Mouse (Mus musculus): Measurements from ENCODE around the gene Barhl1. TPM values are rescaled to one million over a fixed set of nuclear protein-coding genes. Genes with fewer than 3 reads are reported as not detected.

Gene Barhl1
- total RNA-seq, 1 experiment: 0.18 TPM

DNA sequence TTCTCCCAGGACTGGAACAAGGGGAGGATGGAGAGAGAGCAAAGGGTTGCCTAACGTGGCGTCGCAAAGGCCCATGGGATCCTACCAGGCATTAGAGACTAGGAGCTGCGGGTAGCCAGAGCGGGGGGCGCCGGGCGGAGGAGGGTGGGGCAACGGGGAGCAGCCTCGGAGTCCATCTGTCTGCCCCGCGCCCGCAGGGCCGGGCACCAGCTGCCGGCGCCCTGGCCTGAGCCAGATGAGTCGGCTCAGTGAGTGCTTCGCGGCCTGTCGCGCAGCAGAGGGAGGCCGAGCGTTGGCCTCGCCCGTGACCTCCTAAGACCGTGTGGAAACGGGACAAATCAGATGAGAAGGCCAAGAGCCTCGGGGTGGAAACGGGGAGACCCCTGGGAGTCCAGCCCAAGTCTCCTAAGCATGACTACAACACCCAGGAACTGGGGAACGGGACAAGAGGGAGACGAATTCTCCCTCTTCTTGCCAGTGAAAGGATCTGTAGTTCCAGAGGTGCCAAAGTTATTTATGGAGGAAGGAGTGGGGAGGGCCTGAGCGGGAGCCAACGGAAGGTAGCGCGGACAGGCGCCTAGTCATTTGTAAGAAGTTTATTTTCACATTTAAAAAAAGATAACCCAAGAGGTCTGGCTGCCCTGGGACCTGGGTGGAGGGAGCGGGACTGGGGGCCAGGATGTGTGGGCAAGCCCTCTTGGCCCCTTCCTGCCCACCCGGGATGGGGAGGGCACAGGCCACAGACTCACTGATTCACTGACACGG, 7.9 kb downstream of the Barhl1 start:
- Histone ChIP-seq H3K9me3 (ENCODE audit: control insufficient read depth, insufficient read depth, low read depth, low read length) (no peaks in the 10 kb centered on the region), H3K9ac (ENCODE audit: insufficient read depth, low read depth, low read length, poor library complexity, severe bottlenecking) (no peak overlapping the region), H3K4me1 (ENCODE audit: control insufficient read depth in 2 of 2, insufficient read depth in 2 of 2, low read length in 2 of 2, poor library complexity in 1 of 2) (peaks cover 0 to 4% of the 10 kb centered on the region in 2 experiments; a peak in 2 of 4 replicates), H3K36me3 (ENCODE audit: control insufficient read depth, insufficient read depth, low read length, poor library complexity, severe bottlenecking) (peaks cover 4% of the 10 kb centered on the region; the same call in 1 of the 2 replicates), H3K4me3 (ENCODE audit: insufficient read depth in 1 of 2, low read depth in 1 of 2, low read length in 2 of 2, poor library complexity in 1 of 2, severe bottlenecking in 1 of 2) (peak overlapping the region; percentile 48 to 49), H3K27ac (ENCODE audit: insufficient read depth, low read depth, low read length, poor library complexity, severe bottlenecking) (no peak overlapping the region)
- TF ChIP-seq ZC3H11A (IDR thresholded peaks at IDR 0.05; ENCODE audit: borderline replicate concordance, low read depth, low read length) (no peak), ZNF384 (IDR thresholded peaks at IDR 0.05; ENCODE audit: low read depth, low read length) (no peak), HCFC1 (IDR thresholded peaks at IDR 0.05; ENCODE audit: borderline replicate concordance, insufficient read depth, low read length) (no peak), CHD2 (IDR thresholded peaks at IDR 0.05; ENCODE audit: low read depth, low read length) (no peak), MAFK (IDR thresholded peaks at IDR 0.05; ENCODE audit: insufficient read depth, low read depth, low read length) (no peak)
- in situ Hi-C loops (cut with MboI; ENCODE audit: low sequenced_read_pairs in 2 of 2, unreplicated experiment in 2 of 2): loop anchor here in 1 of 2 experiments (25.0 kb wide), 1 partner anchor 329 kb away; no protein-coding TSS in a partner anchor
- no peak for DNase-seq (ENCODE audit: low read depth, low spot score)

DNA sequence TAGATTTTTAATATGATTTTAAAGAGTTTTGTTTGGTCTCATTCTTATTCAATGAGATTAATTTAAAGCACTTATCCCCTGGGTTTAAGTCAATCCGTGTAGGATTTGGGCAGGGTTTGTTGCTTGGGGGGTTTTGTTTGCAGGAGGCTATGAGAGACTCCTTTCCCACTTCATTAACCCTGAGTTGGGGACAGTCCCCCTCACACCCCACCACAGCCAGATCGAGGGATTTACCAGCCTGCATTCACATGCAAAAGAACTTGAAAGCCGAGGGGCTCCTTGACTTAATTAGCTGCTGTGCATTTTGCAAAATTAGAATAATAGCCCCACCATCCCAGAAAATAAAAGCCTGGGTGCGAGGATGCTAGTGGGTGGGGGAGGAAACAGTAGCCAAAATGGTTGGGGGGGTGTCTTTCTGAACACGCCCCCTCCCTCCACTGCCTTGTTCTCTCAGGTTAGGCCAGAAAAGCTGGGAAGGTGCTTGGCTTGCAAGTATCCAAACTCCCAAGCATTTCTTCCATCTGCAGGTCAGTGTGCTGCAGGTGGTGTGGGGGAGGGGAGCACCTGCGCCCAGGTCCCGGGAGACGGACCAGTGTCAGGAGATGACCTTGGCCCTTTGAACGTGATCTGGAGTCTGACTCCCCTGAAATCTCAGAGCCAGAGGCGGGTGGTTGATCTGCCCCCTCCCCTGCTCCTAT, 8.6 kb downstream of the Barhl1 start:
- in situ Hi-C loops (cut with MboI; ENCODE audit: low sequenced_read_pairs in 2 of 2, unreplicated experiment in 2 of 2): loop anchor here in 1 of 2 experiments (25.0 kb wide), 1 partner anchor 329 kb away; no protein-coding TSS in a partner anchor
- no peak overlapping the region for H3K27ac ChIP-seq (ENCODE audit: insufficient read depth, low read depth, low read length, poor library complexity, severe bottlenecking)
- H3K9ac ChIP-seq (ENCODE audit: insufficient read depth, low read depth, low read length, poor library complexity, severe bottlenecking): no peak overlapping the region
- no peak for TF ChIP-seq MAFK (IDR thresholded peaks at IDR 0.05; ENCODE audit: insufficient read depth, low read depth, low read length)
- TF ChIP-seq HCFC1 (IDR thresholded peaks at IDR 0.05; ENCODE audit: borderline replicate concordance, insufficient read depth, low read length): no peak
- no peak for TF ChIP-seq CHD2 (IDR thresholded peaks at IDR 0.05; ENCODE audit: low read depth, low read length)
- TF ChIP-seq ZC3H11A (IDR thresholded peaks at IDR 0.05; ENCODE audit: borderline replicate concordance, low read depth, low read length): no peak
- no peak for TF ChIP-seq ZNF384 (IDR thresholded peaks at IDR 0.05; ENCODE audit: low read depth, low read length)
- no peaks in the 10 kb centered on the region for H3K9me3 ChIP-seq (ENCODE audit: control insufficient read depth, insufficient read depth, low read depth, low read length)
- H3K4me1 ChIP-seq (ENCODE audit: control insufficient read depth in 2 of 2, insufficient read depth in 2 of 2, low read length in 2 of 2, poor library complexity in 1 of 2): peaks cover 0 to 4% of the 10 kb centered on the region in 2 experiments; a peak in 2 of 4 replicates
- no peak for DNase-seq (ENCODE audit: low read depth, low spot score)
- peak overlapping the region; percentile 30 to 49 for H3K4me3 ChIP-seq (ENCODE audit: insufficient read depth in 1 of 2, low read depth in 1 of 2, low read length in 2 of 2, poor library complexity in 1 of 2, severe bottlenecking in 1 of 2)
- peaks cover 4% of the 10 kb centered on the region; the same call in 1 of the 2 replicates for H3K36me3 ChIP-seq (ENCODE audit: control insufficient read depth, insufficient read depth, low read length, poor library complexity, severe bottlenecking)

DNA sequence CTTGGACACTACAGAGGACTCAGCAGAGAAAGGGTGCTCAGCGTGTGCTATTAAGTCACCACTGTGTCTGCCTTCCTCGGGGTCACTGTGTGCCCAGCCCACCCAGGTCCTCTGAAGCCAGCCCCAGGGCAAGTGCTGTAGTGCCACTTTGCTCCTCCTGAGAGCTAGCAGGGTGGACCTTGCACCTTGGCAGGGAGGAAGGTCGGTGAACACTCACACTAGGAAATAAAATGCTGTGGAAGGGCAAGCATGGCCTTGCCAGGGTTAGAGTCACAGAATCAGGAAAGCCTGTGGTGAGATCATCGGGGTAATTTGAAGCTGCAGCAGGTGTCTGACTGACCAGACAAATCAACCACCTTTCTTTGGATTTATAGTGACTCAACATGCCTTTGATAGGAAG, 10.9 kb downstream of the Barhl1 start:
- Histone ChIP-seq H3K9me3 (ENCODE audit: control insufficient read depth, insufficient read depth, low read depth, low read length) (no peaks in the 10 kb centered on the region), H3K9ac (ENCODE audit: insufficient read depth, low read depth, low read length, poor library complexity, severe bottlenecking) (no peak overlapping the region), H3K4me1 (ENCODE audit: control insufficient read depth in 2 of 2, insufficient read depth in 2 of 2, low read length in 2 of 2, poor library complexity in 1 of 2) (peaks cover 0 to 4% of the 10 kb centered on the region in 2 experiments; a peak in 2 of 4 replicates), H3K27ac (ENCODE audit: insufficient read depth, low read depth, low read length, poor library complexity, severe bottlenecking) (no peak overlapping the region), H3K36me3 (ENCODE audit: control insufficient read depth, insufficient read depth, low read length, poor library complexity, severe bottlenecking) (peaks cover 7% of the 10 kb centered on the region; the same call in 1 of the 2 replicates), H3K4me3 (ENCODE audit: insufficient read depth in 1 of 2, low read depth in 1 of 2, low read length in 2 of 2, poor library complexity in 1 of 2, severe bottlenecking in 1 of 2) (no peak overlapping the region)
- no peak for DNase-seq (ENCODE audit: low read depth, low spot score)
- in situ Hi-C loops (cut with MboI; ENCODE audit: low sequenced_read_pairs in 2 of 2, unreplicated experiment in 2 of 2): loop anchor here in 1 of 2 experiments (25.0 kb wide), 1 partner anchor 332 kb away; no protein-coding TSS in a partner anchor
- TF ChIP-seq HCFC1 (IDR thresholded peaks at IDR 0.05; ENCODE audit: borderline replicate concordance, insufficient read depth, low read length) (no peak), ZNF384 (IDR thresholded peaks at IDR 0.05; ENCODE audit: low read depth, low read length) (no peak), CHD2 (IDR thresholded peaks at IDR 0.05; ENCODE audit: low read depth, low read length) (no peak), ZC3H11A (IDR thresholded peaks at IDR 0.05; ENCODE audit: borderline replicate concordance, low read depth, low read length) (no peak), MAFK (IDR thresholded peaks at IDR 0.05; ENCODE audit: insufficient read depth, low read depth, low read length) (no peak)

DNA sequence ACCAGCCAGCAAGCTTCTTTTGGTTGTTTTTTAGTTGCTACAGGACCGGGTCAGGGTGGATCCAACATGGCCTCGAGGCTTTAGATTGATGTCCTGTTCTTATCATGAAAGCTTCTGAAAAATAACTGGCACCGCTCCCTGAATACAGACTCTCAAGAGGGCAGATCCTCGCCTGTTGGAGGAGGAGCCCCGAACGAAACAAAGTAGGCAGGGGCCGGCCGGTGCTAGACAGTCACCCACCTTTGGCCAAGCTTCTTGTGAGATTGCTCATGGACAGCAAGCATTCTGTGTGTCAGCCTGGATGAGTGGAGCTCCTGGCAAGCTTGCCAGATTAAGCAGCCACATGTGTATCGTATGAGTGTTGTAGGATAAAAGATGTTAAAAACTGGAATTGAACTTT, 11.7 kb downstream of the Barhl1 start:
- Histone ChIP-seq H3K4me1 (ENCODE audit: control insufficient read depth in 2 of 2, insufficient read depth in 2 of 2, low read length in 2 of 2, poor library complexity in 1 of 2) (peaks cover 0 to 4% of the 10 kb centered on the region in 2 experiments; a peak in 2 of 4 replicates), H3K4me3 (ENCODE audit: insufficient read depth in 1 of 2, low read depth in 1 of 2, low read length in 2 of 2, poor library complexity in 1 of 2, severe bottlenecking in 1 of 2) (no peak overlapping the region), H3K9ac (ENCODE audit: insufficient read depth, low read depth, low read length, poor library complexity, severe bottlenecking) (no peak overlapping the region), H3K36me3 (ENCODE audit: control insufficient read depth, insufficient read depth, low read length, poor library complexity, severe bottlenecking) (peaks cover 10% of the 10 kb centered on the region), H3K27ac (ENCODE audit: insufficient read depth, low read depth, low read length, poor library complexity, severe bottlenecking) (no peak overlapping the region), H3K9me3 (ENCODE audit: control insufficient read depth, insufficient read depth, low read depth, low read length) (no peaks in the 10 kb centered on the region)
- in situ Hi-C loops (cut with MboI; ENCODE audit: low sequenced_read_pairs in 2 of 2, unreplicated experiment in 2 of 2): loop anchor here in 1 of 2 experiments (25.0 kb wide), 1 partner anchor 333 kb away; no protein-coding TSS in a partner anchor
- TF ChIP-seq HCFC1 (IDR thresholded peaks at IDR 0.05; ENCODE audit: borderline replicate concordance, insufficient read depth, low read length) (no peak), MAFK (IDR thresholded peaks at IDR 0.05; ENCODE audit: insufficient read depth, low read depth, low read length) (no peak), ZC3H11A (IDR thresholded peaks at IDR 0.05; ENCODE audit: borderline replicate concordance, low read depth, low read length) (no peak), ZNF384 (IDR thresholded peaks at IDR 0.05; ENCODE audit: low read depth, low read length) (no peak), CHD2 (IDR thresholded peaks at IDR 0.05; ENCODE audit: low read depth, low read length) (no peak)
- no peak for DNase-seq (ENCODE audit: low read depth, low spot score)

Measured in ES-E14 (cell line).